Mouse (Mus musculus) cerebellum, adult 2 months (tissue): ENCODE measurements around the gene Srpk3. TPM values are rescaled to one million over a fixed set of nuclear protein-coding genes. Genes with fewer than 3 reads are reported as not detected.

Source experiments
- DNase-seq, 2 experiments: peaks; one replicate each; pipeline ENCODE4 v3.0.0; 2021
- H3K27ac ChIP-seq: fragments of 200-500 bp; 2 replicates; pipeline ENCODE4 v1.5.1; 2012; ENCODE audit warnings: low read length, control low read depth, inconsistent platforms; ENCODE audit not compliant: insufficient read depth
- H3K27me3 ChIP-seq: fragments of 200-500 bp; 2 replicates; pipeline ENCODE4 v1.6.1; 2012; ENCODE audit warnings: inconsistent platforms, mild to moderate bottlenecking, low read length, moderate library complexity; ENCODE audit not compliant: control insufficient read depth, insufficient read depth
- H3K4me1 ChIP-seq: fragments of 200-500 bp; 2 replicates; pipeline ENCODE4 v1.6.1; 2011; ENCODE audit warnings: low read length; ENCODE audit not compliant: control insufficient read depth, insufficient read depth
- H3K4me3 ChIP-seq: fragments of 200-500 bp; replicated peaks from 2 replicates; pipeline ENCODE3; 2011; ENCODE audit warnings: mild to moderate bottlenecking, low read depth, low read length, control low read depth; ENCODE audit not compliant: insufficient read depth
- CTCF ChIP-seq: fragments of 200-500 bp; IDR thresholded peaks from 2 replicates; pipeline ENCODE4 v1.5.1; 2011; ENCODE audit warnings: low read depth, mild to moderate bottlenecking, control low read depth, low read length, moderate library complexity, borderline replicate concordance; ENCODE audit not compliant: insufficient read depth
- POLR2A ChIP-seq: fragments of 200-500 bp; IDR thresholded peaks from 2 replicates; pipeline ENCODE4 v1.6.1; 2011; ENCODE audit warnings: low read length, control low read depth, borderline replicate concordance; ENCODE audit not compliant: insufficient read depth
- WGBS: fragments of 180-500 bp; shearing (Covaris S2); methylation state at CpG from one replicate; pipeline ENCODE4 v1.1.7; 2018; 5-methylcytosine and 5-hydroxymethylcytosine counted together
- polyA plus RNA-seq: library from polyadenylated mRNA; depleted of rRNA; stranded (reverse); fragments of >200 nt; gene quantifications from 2 replicates; pipeline ENCODE4 v1.2.3, GENCODE M21; 2012

Srpk3 gene
- polyA plus RNA-seq, 1 experiment = 17.3 TPM

- H3K27me3 ChIP-seq = no peaks in the 10 kb centered on the region
- TF ChIP-seq CTCF (no peak), POLR2A (no peak)
- H3K4me1 ChIP-seq = peaks cover 21% of the 10 kb centered on the region
- 70% methylated on average over 5 of the region's 5 CpGs for WGBS
- no peak within 1 kb of the TSS for H3K4me3 ChIP-seq
- peak within 1 kb of the TSS; percentile 43; the same call in 1 of the 2 replicates for H3K27ac ChIP-seq
- peak in 1 of 2 experiments; percentile 36 for DNase-seq
Observed at GRCm38 (mm10) chrX:73756334-73757140, 17.7 kb upstream of the Srpk3 start, which contains the start of gene Plxnb3. Gene Plxnb3 (plus strand): TSS chrX:73757090.

- 32% methylated on average over 13 of the region's 13 CpGs for WGBS
- peak; percentile 69 to 81 for DNase-seq
- no peaks in the 10 kb centered on the region for H3K27me3 ChIP-seq
- H3K4me3 ChIP-seq = no peak overlapping the region
- peak overlapping the region; percentile 47 for H3K27ac ChIP-seq
- peaks cover 21% of the 10 kb centered on the region for H3K4me1 ChIP-seq
- TF ChIP-seq POLR2A = no peak
- no peak for TF ChIP-seq CTCF
Observed at GRCm38 (mm10) chrX:73758611-73759290, 15.5 kb upstream of the Srpk3 start.

GRCm38 (mm10) chrX:73765311-73765710 is 8.9 kb upstream of the Srpk3 start:
- WGBS = 47% methylated on average over 1 of the region's 1 CpGs
- Histone ChIP-seq H3K27ac (no peak overlapping the region), H3K4me1 (no peaks in the 10 kb centered on the region; the same call in 1 of the 2 replicates), H3K27me3 (no peaks in the 10 kb centered on the region), H3K4me3 (no peak overlapping the region)
- TF ChIP-seq CTCF (no peak), POLR2A (no peak)
- DNase-seq = peak in 1 of 2 experiments; percentile 32

GRCm38 (mm10) chrX:73767267-73767666 is 6.9 kb upstream of the Srpk3 start:
- TF ChIP-seq POLR2A = no peak
- TF ChIP-seq CTCF = peak; percentile 30; the same call in 1 of the 2 replicates
- WGBS = 54% methylated on average over 9 of the region's 9 CpGs
- Histone ChIP-seq H3K4me3 (no peak overlapping the region), H3K27me3 (no peaks in the 10 kb centered on the region), H3K27ac (no peak overlapping the region), H3K4me1 (no peaks in the 10 kb centered on the region; the same call in 1 of the 2 replicates)
- no peak for DNase-seq

GRCm38 (mm10) chrX:73774802-73775483 is 738 bp downstream of the Srpk3 start:
- Histone ChIP-seq H3K27me3 (no peaks in the 10 kb centered on the region), H3K27ac (no peak overlapping the region), H3K4me1 (peaks cover 8% of the 10 kb centered on the region), H3K4me3 (no peak overlapping the region)
- WGBS = 55% methylated on average over 10 of the region's 10 CpGs
- no peak for DNase-seq
- no peak for TF ChIP-seq CTCF
- no peak for TF ChIP-seq POLR2A

GRCm38 (mm10) chrX:73782227-73782626 is 8.0 kb downstream of the Srpk3 start:
- no peaks in the 10 kb centered on the region for H3K27me3 ChIP-seq
- no peak overlapping the region for H3K4me3 ChIP-seq
- peaks cover 3% of the 10 kb centered on the region for H3K4me1 ChIP-seq
- H3K27ac ChIP-seq = no peak overlapping the region
- TF ChIP-seq POLR2A (no peak), CTCF (no peak)
- WGBS = 89% methylated on average over 3 of the region's 3 CpGs
- no peak for DNase-seq

DNA sequence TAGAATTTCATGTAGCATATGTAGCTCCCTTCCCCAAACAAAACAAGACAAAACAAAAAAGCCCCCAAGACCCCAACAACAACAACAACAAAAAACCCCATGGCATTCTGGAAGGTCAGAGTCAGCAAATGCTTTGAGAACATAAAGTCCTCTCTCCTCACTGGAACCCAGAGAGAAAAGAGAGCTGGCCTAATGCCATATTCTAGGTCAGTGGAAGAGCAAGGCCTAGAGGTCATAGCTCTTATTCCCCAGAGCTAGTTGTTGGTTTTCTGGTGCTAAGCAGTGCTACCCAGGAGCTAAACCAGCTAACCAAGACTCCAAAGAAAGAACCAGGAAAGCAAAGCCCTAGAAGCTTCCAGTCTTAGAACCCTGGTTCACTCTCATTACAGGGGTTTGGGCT is 11.5 kb downstream of the Srpk3 start:
- DNase-seq = peak in 1 of 2 experiments; percentile 22
- peak overlapping the region; percentile 99 for H3K4me3 ChIP-seq
- H3K4me1 ChIP-seq = peaks cover 8% of the 10 kb centered on the region
- peak overlapping the region; percentile 65; the same call in 1 of the 2 replicates for H3K27ac ChIP-seq
- no peaks in the 10 kb centered on the region for H3K27me3 ChIP-seq
- TF ChIP-seq POLR2A (no peak), CTCF (no peak)
